Mouse (Mus musculus) CH12.LX (cell line): ENCODE measurements around the gene Hoxa10. TPM values are rescaled to one million over a fixed set of nuclear protein-coding genes. Genes with fewer than 3 reads are reported as not detected.

Experiments
- DNase-seq: peaks from one replicate; pipeline ENCODE4 v3.0.0-alpha.2; 2013; ENCODE audit errors: extremely low read depth
- H3K27ac ChIP-seq: 2 replicates; pipeline ENCODE4 v1.5.1; 2012; ENCODE audit warnings: low read depth, mild to moderate bottlenecking, control low read depth, moderate library complexity; ENCODE audit not compliant: insufficient read depth
- H3K27me3 ChIP-seq: replicated peaks from 2 replicates; pipeline ENCODE3; 2012; ENCODE audit warnings: inconsistent platforms
- H3K36me3 ChIP-seq, 2 experiments: replicated peaks in 1 of 2; 2 replicates each; pipeline versions ENCODE3 to v1.6.1; 2012; ENCODE audit warnings: inconsistent platforms in 1 of 2, low read length in 1 of 2, mild to moderate bottlenecking in 1 of 2, mixed read lengths in 1 of 2, moderate library complexity in 1 of 2; ENCODE audit not compliant: control insufficient read depth in 1 of 2, insufficient read depth in 1 of 2
- H3K4me1 ChIP-seq, 2 experiments: 2 replicates each; pipeline ENCODE4 v1.6.1; 2012; ENCODE audit warnings: inconsistent platforms in 1 of 2, moderate library complexity in 1 of 2; ENCODE audit not compliant: insufficient read depth in 2 of 2, control insufficient read depth in 1 of 2
- H3K4me2 ChIP-seq: 2 replicates; pipeline ENCODE4 v1.6.1; 2012; ENCODE audit warnings: low read depth, mild to moderate bottlenecking, control low read depth; ENCODE audit not compliant: poor library complexity, insufficient read depth, severe bottlenecking
- H3K4me3 ChIP-seq, 3 experiments: fragments of 150-350 bp in 1 of 3; sonication (generic) in 1 of 3; replicated peaks in 1 of 3; 2 replicates each; pipeline versions ENCODE3 to v1.5.1; 2011 to 2012; ENCODE audit warnings: low read depth in 2 of 3, low read length in 2 of 3, mild to moderate bottlenecking in 2 of 3, moderate library complexity in 2 of 3, control low read depth in 1 of 3, improper control_type of control experiment in 1 of 3, inconsistent platforms in 1 of 3, mixed read lengths in 1 of 3; ENCODE audit not compliant: poor library complexity in 1 of 3
- H3K79me2 ChIP-seq: replicated peaks from 2 replicates; pipeline ENCODE4 v1.6.1; 2012; ENCODE audit warnings: mild to moderate bottlenecking, moderate library complexity; ENCODE audit not compliant: control insufficient read depth, poor library complexity, insufficient read depth, severe bottlenecking; ENCODE audit errors: extremely low read depth
- H3K9ac ChIP-seq: 2 replicates; pipeline ENCODE4 v1.6.1; 2012; ENCODE audit warnings: low read depth, mild to moderate bottlenecking, control low read depth, moderate library complexity; ENCODE audit not compliant: insufficient read depth
- H3K9me3 ChIP-seq: replicated peaks from 2 replicates; pipeline ENCODE3; 2012; ENCODE audit warnings: low read length, inconsistent platforms, mixed read lengths
- E2F4 ChIP-seq: IDR thresholded peaks from 2 replicates; pipeline ENCODE4 v1.6.1; 2011; ENCODE audit warnings: low read depth, low read length, improper control_type of control experiment; ENCODE audit not compliant: insufficient replicate concordance
- ELF1 ChIP-seq: IDR thresholded peaks from 2 replicates; pipeline ENCODE4 v1.6.1; 2014; ENCODE audit warnings: low read depth, mild to moderate bottlenecking, inconsistent platforms, low read length, improper control_type of control experiment
- GABPA ChIP-seq: IDR thresholded peaks from 2 replicates; pipeline ENCODE4 v1.6.1; 2012; ENCODE audit warnings: low read depth, low read length, improper control_type of control experiment, inconsistent platforms; ENCODE audit not compliant: insufficient replicate concordance
- HCFC1 ChIP-seq: IDR thresholded peaks from 2 replicates; pipeline ENCODE4 v1.6.1; 2012; ENCODE audit warnings: low read depth, mild to moderate bottlenecking, inconsistent platforms, low read length, improper control_type of control experiment
- JUN ChIP-seq: IDR thresholded peaks from 2 replicates; pipeline ENCODE4 v1.6.1; 2011; ENCODE audit warnings: low read depth, mild to moderate bottlenecking, low read length, improper control_type of control experiment, moderate library complexity; ENCODE audit not compliant: insufficient read depth
- KAT2A ChIP-seq: IDR thresholded peaks from 2 replicates; pipeline ENCODE4 v1.6.1; 2012; ENCODE audit warnings: low read length, improper control_type of control experiment, inconsistent platforms; ENCODE audit not compliant: insufficient replicate concordance
- POLR2A ChIP-seq: IDR thresholded peaks from 2 replicates; pipeline ENCODE4 v1.6.1; 2011; ENCODE audit warnings: low read depth, mild to moderate bottlenecking, improper control_type of control experiment, low read length
- POLR2AphosphoS2 ChIP-seq: IDR thresholded peaks from 2 replicates; pipeline ENCODE4 v1.6.1; 2011; ENCODE audit warnings: low read depth, low read length, improper control_type of control experiment
- RAD21 ChIP-seq: IDR thresholded peaks from 2 replicates; pipeline ENCODE4 v1.6.1; 2011; ENCODE audit warnings: low read depth, mild to moderate bottlenecking, low read length, improper control_type of control experiment, moderate library complexity
- RCOR1 ChIP-seq: conservative IDR thresholded peaks from 2 replicates; pipeline ENCODE4 v1.6.1; 2012; ENCODE audit warnings: low read depth, mild to moderate bottlenecking, inconsistent platforms, low read length, improper control_type of control experiment
- TCF12 ChIP-seq: IDR thresholded peaks from 2 replicates; pipeline ENCODE4 v1.6.1; 2014; ENCODE audit warnings: low read depth, mild to moderate bottlenecking, inconsistent platforms, low read length, improper control_type of control experiment
- USF1 ChIP-seq: IDR thresholded peaks from 2 replicates; pipeline ENCODE4 v1.6.1; 2014; ENCODE audit warnings: low read depth, mild to moderate bottlenecking, inconsistent platforms, low read length, improper control_type of control experiment
- USF2 ChIP-seq: conservative IDR thresholded peaks from 2 replicates; pipeline ENCODE4 v1.6.1; 2011; ENCODE audit warnings: low read depth, low read length, improper control_type of control experiment
- ZMIZ1 ChIP-seq: IDR thresholded peaks from 2 replicates; pipeline ENCODE4 v1.6.1; 2012; ENCODE audit warnings: low read depth, mild to moderate bottlenecking, inconsistent platforms, low read length, improper control_type of control experiment
- ZNF384 ChIP-seq: IDR thresholded peaks from 2 replicates; pipeline ENCODE4 v1.6.1; 2012; ENCODE audit warnings: low read depth, low read length, improper control_type of control experiment, inconsistent platforms
- dilution Hi-C: fragments of 300-500 bp; cut with MboI; formaldehyde crosslinking; loops from 2 replicates; pipeline ENCODE4 v1.14.3; 2020; ENCODE audit warnings: low sequenced_read_pairs; ENCODE audit not compliant: extremely low pct_unique_long_range_greater_than_20kb, extremely low pct_ligation_motif_present
- in situ Hi-C: fragments of 300-500 bp; cut with MboI; formaldehyde crosslinking; loops from 3 replicates; pipeline ENCODE4 v1.14.3; 2019; ENCODE audit warnings: low sequenced_read_pairs, low pct_ligation_motif_present, low pct_unique_long_range_greater_than_20kb, mixed read lengths
- polyA plus RNA-seq: library from polyadenylated mRNA; unstranded; fragments of >175 nt; gene quantifications from 2 replicates; pipeline ENCODE4 v1.2.1, GENCODE M21; 2012; ENCODE audit warnings: low read depth; ENCODE audit not compliant: insufficient read length
- total RNA-seq, 2 experiments: library from RNA; depleted of rRNA; stranded (reverse); fragments of 300-350 nt in 1 of 2; fragments of >200 nt in 1 of 2; gene quantifications; 2 replicates each; pipeline ENCODE4 v1.2.3; 2012 to 2014

The Hoxa10 gene
- total and polyA plus RNA-seq, 3 experiments: 5.2 to 14.5 (median 14.3) TPM

GRCm38 (mm10) chr6:52275563-52276280, 35.1 kb upstream of the Hoxa10 start:
- no peaks in the 10 kb centered on the region for H3K27me3 ChIP-seq
- peaks cover 0 to 8% of the 10 kb centered on the region in 2 experiments; a peak in 2 of 4 replicates for H3K4me1 ChIP-seq
- no peak overlapping the region for H3K4me3 ChIP-seq
- DNase-seq: no peak
- dilution Hi-C loops (no loop called here), in situ Hi-C loops (loop anchor here (25.0 kb wide), 1 partner anchor 312 kb away; no protein-coding TSS in a partner anchor)
- H3K9ac ChIP-seq: no peak overlapping the region
- TF ChIP-seq ELF1: no peak
- H3K27ac ChIP-seq: no peak overlapping the region
- H3K4me2 ChIP-seq: no peak overlapping the region
- H3K36me3 ChIP-seq: no peaks in the 10 kb centered on the region
- H3K79me2 ChIP-seq: no peaks in the 10 kb centered on the region
- H3K9me3 ChIP-seq: no peaks in the 10 kb centered on the region

- Histone ChIP-seq H3K4me1 (peaks cover 0 to 10% of the 10 kb centered on the region in 2 experiments; a peak in 2 of 4 replicates), H3K9ac (no peak overlapping the region), H3K79me2 (no peaks in the 10 kb centered on the region), H3K27me3 (no peaks in the 10 kb centered on the region), H3K4me3 (no peak overlapping the region), H3K36me3 (no peaks in the 10 kb centered on the region), H3K9me3 (no peaks in the 10 kb centered on the region), H3K27ac (no peak overlapping the region), H3K4me2 (no peak overlapping the region)
- TF ChIP-seq USF2 (no peak), JUN (no peak), RAD21 (no peak), HCFC1 (no peak), POLR2A (no peak), ZMIZ1 (no peak), GABPA (no peak)
- dilution Hi-C loops: no loop called here
- DNase-seq: no peak
- in situ Hi-C loops: loop anchor here (25.0 kb wide), 1 partner anchor 638 kb away; no protein-coding TSS in a partner anchor
These were observed 33.9 kb upstream of the Hoxa10 start for GRCm38 (mm10) chr6:52274576-52274975.

GRCm38 (mm10) chr6:52273656-52274280, 33.1 kb upstream of the Hoxa10 start:
- H3K4me2 ChIP-seq: no peak overlapping the region
- H3K79me2 ChIP-seq: no peaks in the 10 kb centered on the region
- H3K4me3 ChIP-seq: no peak overlapping the region
- in situ Hi-C loops (loop anchor here (25.0 kb wide), 1 partner anchor 639 kb away; no protein-coding TSS in a partner anchor), dilution Hi-C loops (no loop called here)
- peaks cover 0 to 13% of the 10 kb centered on the region in 2 experiments; a peak in 2 of 4 replicates for H3K4me1 ChIP-seq
- no peaks in the 10 kb centered on the region for H3K27me3 ChIP-seq
- TF ChIP-seq RCOR1 (no peak), USF1 (no peak), POLR2AphosphoS2 (no peak), KAT2A (no peak), POLR2A (no peak), E2F4 (no peak), TCF12 (no peak), ELF1 (no peak), ZNF384 (no peak)
- H3K36me3 ChIP-seq: no peaks in the 10 kb centered on the region
- DNase-seq: no peak
- H3K9ac ChIP-seq: no peak overlapping the region
- H3K9me3 ChIP-seq: no peaks in the 10 kb centered on the region
- no peak overlapping the region for H3K27ac ChIP-seq
